Mouse (Mus musculus): ENCODE measurements at regions not wholly inside any gene's neighbourhood (a gene's known extent, or its start where the extent isn't known, plus 50 kb on each side); places are given as distances from the start of the nearest gene placed in this dataset.
"Not testable (repeated sequence)": the region's sequence is repeated elsewhere in the genome, so short reads cannot be mapped to it uniquely, and the experiment has no call there.

- in situ Hi-C loops (cut with MboI; ENCODE audit: low sequenced_read_pairs in 2 of 2, unreplicated experiment in 2 of 2), result no loop called here
- no peaks in the 10 kb centered on the region for H3K4me1 ChIP-seq (ENCODE audit: control insufficient read depth in 2 of 2, insufficient read depth in 2 of 2, low read length in 2 of 2, poor library complexity in 1 of 2)
- H3K36me3 ChIP-seq (ENCODE audit: control insufficient read depth, insufficient read depth, low read length, poor library complexity, severe bottlenecking), result no peaks in the 10 kb centered on the region
- H3K9ac ChIP-seq (ENCODE audit: insufficient read depth, low read depth, low read length, poor library complexity, severe bottlenecking), result no peak overlapping the region
- no peak for DNase-seq (ENCODE audit: low read depth, low spot score)
- TF ChIP-seq HCFC1 (IDR thresholded peaks at IDR 0.05; ENCODE audit: borderline replicate concordance, insufficient read depth, low read length), result no peak
- TF ChIP-seq ZNF384 (IDR thresholded peaks at IDR 0.05; ENCODE audit: low read depth, low read length), result no peak
- TF ChIP-seq ZC3H11A (IDR thresholded peaks at IDR 0.05; ENCODE audit: borderline replicate concordance, low read depth, low read length), result no peak
- TF ChIP-seq CHD2 (IDR thresholded peaks at IDR 0.05; ENCODE audit: low read depth, low read length), result no peak
- TF ChIP-seq MAFK (IDR thresholded peaks at IDR 0.05; ENCODE audit: insufficient read depth, low read depth, low read length), result no peak
- H3K9me3 ChIP-seq (ENCODE audit: control insufficient read depth, insufficient read depth, low read depth, low read length), result no peaks in the 10 kb centered on the region
- H3K4me3 ChIP-seq (ENCODE audit: insufficient read depth in 1 of 2, low read depth in 1 of 2, low read length in 2 of 2, poor library complexity in 1 of 2, severe bottlenecking in 1 of 2), result no peak overlapping the region
- no peak overlapping the region for H3K27ac ChIP-seq (ENCODE audit: insufficient read depth, low read depth, low read length, poor library complexity, severe bottlenecking)
These were observed 522.3 kb downstream of the Sema5a start for GRCm38 (mm10) chr15:32766746-32767471.

GRCm38 (mm10) chr15:32778226-32778598 is 533.6 kb downstream of the Sema5a start:
- H3K9ac ChIP-seq (ENCODE audit: insufficient read depth, low read depth, low read length, poor library complexity, severe bottlenecking); in situ Hi-C loops (cut with MboI; ENCODE audit: low sequenced_read_pairs in 2 of 2, unreplicated experiment in 2 of 2); H3K4me3 ChIP-seq (ENCODE audit: insufficient read depth in 1 of 2, low read depth in 1 of 2, low read length in 2 of 2, poor library complexity in 1 of 2, severe bottlenecking in 1 of 2): not testable (repeated sequence)

GRCm38 (mm10) chr15:32778599-32779273 is 534.1 kb downstream of the Sema5a start:
- peak overlapping the region; percentile 38 for H3K9ac ChIP-seq (ENCODE audit: insufficient read depth, low read depth, low read length, poor library complexity, severe bottlenecking)
- H3K4me3 ChIP-seq (ENCODE audit: insufficient read depth in 1 of 2, low read depth in 1 of 2, low read length in 2 of 2, poor library complexity in 1 of 2, severe bottlenecking in 1 of 2), result peak overlapping the region; percentile 49 to 63
- H3K36me3 ChIP-seq (ENCODE audit: control insufficient read depth, insufficient read depth, low read length, poor library complexity, severe bottlenecking); H3K27ac ChIP-seq (ENCODE audit: insufficient read depth, low read depth, low read length, poor library complexity, severe bottlenecking); H3K4me1 ChIP-seq (ENCODE audit: control insufficient read depth in 2 of 2, insufficient read depth in 2 of 2, low read length in 2 of 2, poor library complexity in 1 of 2); in situ Hi-C loops (cut with MboI; ENCODE audit: low sequenced_read_pairs in 2 of 2, unreplicated experiment in 2 of 2); H3K9me3 ChIP-seq (ENCODE audit: control insufficient read depth, insufficient read depth, low read depth, low read length): not testable (repeated sequence)
- peak; percentile 30 for DNase-seq (ENCODE audit: low read depth, low spot score)

More at GRCm38 (mm10) chr15:32778226-32778598, 533.6 kb downstream of the Sema5a start:
- DNase-seq (ENCODE audit: low read depth, low spot score); H3K27ac ChIP-seq (ENCODE audit: insufficient read depth, low read depth, low read length, poor library complexity, severe bottlenecking); H3K9me3 ChIP-seq (ENCODE audit: control insufficient read depth, insufficient read depth, low read depth, low read length); H3K4me1 ChIP-seq (ENCODE audit: control insufficient read depth in 2 of 2, insufficient read depth in 2 of 2, low read length in 2 of 2, poor library complexity in 1 of 2); H3K36me3 ChIP-seq (ENCODE audit: control insufficient read depth, insufficient read depth, low read length, poor library complexity, severe bottlenecking): not testable (repeated sequence)

- H3K4me1 ChIP-seq (ENCODE audit: control insufficient read depth in 2 of 2, insufficient read depth in 2 of 2, low read length in 2 of 2, poor library complexity in 1 of 2); in situ Hi-C loops (cut with MboI; ENCODE audit: low sequenced_read_pairs in 2 of 2, unreplicated experiment in 2 of 2); DNase-seq (ENCODE audit: low read depth, low spot score); H3K27ac ChIP-seq (ENCODE audit: insufficient read depth, low read depth, low read length, poor library complexity, severe bottlenecking); H3K9me3 ChIP-seq (ENCODE audit: control insufficient read depth, insufficient read depth, low read depth, low read length); H3K36me3 ChIP-seq (ENCODE audit: control insufficient read depth, insufficient read depth, low read length, poor library complexity, severe bottlenecking): not testable (repeated sequence)
- peak overlapping the region; percentile 49 to 63 for H3K4me3 ChIP-seq (ENCODE audit: insufficient read depth in 1 of 2, low read depth in 1 of 2, low read length in 2 of 2, poor library complexity in 1 of 2, severe bottlenecking in 1 of 2)
- H3K9ac ChIP-seq (ENCODE audit: insufficient read depth, low read depth, low read length, poor library complexity, severe bottlenecking), result peak overlapping the region; percentile 38; the same call in 1 of the 2 replicates
These were observed 534.6 kb downstream of the Sema5a start for GRCm38 (mm10) chr15:32779274-32779615.

GRCm38 (mm10) chr15:32781609-32782008 is 537.0 kb downstream of the Sema5a start:
- DNase-seq (ENCODE audit: low read depth, low spot score); H3K4me1 ChIP-seq (ENCODE audit: control insufficient read depth in 2 of 2, insufficient read depth in 2 of 2, low read length in 2 of 2, poor library complexity in 1 of 2); H3K36me3 ChIP-seq (ENCODE audit: control insufficient read depth, insufficient read depth, low read length, poor library complexity, severe bottlenecking); H3K4me3 ChIP-seq (ENCODE audit: insufficient read depth in 1 of 2, low read depth in 1 of 2, low read length in 2 of 2, poor library complexity in 1 of 2, severe bottlenecking in 1 of 2); H3K9me3 ChIP-seq (ENCODE audit: control insufficient read depth, insufficient read depth, low read depth, low read length); H3K9ac ChIP-seq (ENCODE audit: insufficient read depth, low read depth, low read length, poor library complexity, severe bottlenecking); in situ Hi-C loops (cut with MboI; ENCODE audit: low sequenced_read_pairs in 2 of 2, unreplicated experiment in 2 of 2); H3K27ac ChIP-seq (ENCODE audit: insufficient read depth, low read depth, low read length, poor library complexity, severe bottlenecking): not testable (repeated sequence)

Measured in ES-E14 (cell line).